Mouse (Mus musculus) stomach, embryonic 16.5 days (tissue): Measurements from ENCODE around the gene Lsmem1. TPM values are rescaled to one million over a fixed set of nuclear protein-coding genes. Genes with fewer than 3 reads are reported as not detected.

Experiments
- ATAC-seq: fragments of 200-750 bp; cut with Nextera tagmentation; 2 replicates; pipeline ENCODE4 v1.8.0; 2017; ENCODE audit warnings: moderate number of reproducible peaks, moderate TSS enrichment; ENCODE audit not compliant: insufficient read depth, low FRiP score
- H3K27ac ChIP-seq: fragments of 300-500 bp; sonication (generic); 2 replicates; pipeline ENCODE4 v1.5.1; 2014; ENCODE audit warnings: low read length
- H3K27me3 ChIP-seq: fragments of 300-500 bp; sonication (generic); 2 replicates; pipeline ENCODE4 v1.6.1; 2014; ENCODE audit warnings: low read length, control low read depth, mixed read lengths; ENCODE audit not compliant: control insufficient read depth, insufficient read depth
- H3K36me3 ChIP-seq: fragments of 300-500 bp; sonication (generic); 2 replicates; pipeline ENCODE4 v1.6.1; 2014; ENCODE audit warnings: low read length; ENCODE audit not compliant: control insufficient read depth, insufficient read depth
- H3K4me1 ChIP-seq: fragments of 300-500 bp; sonication (generic); 2 replicates; pipeline ENCODE4 v1.6.1; 2014; ENCODE audit warnings: low read length, control low read depth, mixed read lengths; ENCODE audit not compliant: control insufficient read depth, insufficient read depth
- H3K4me2 ChIP-seq: fragments of 300-500 bp; sonication (generic); 2 replicates; pipeline ENCODE4 v1.6.1; 2014; ENCODE audit warnings: low read depth, low read length, mixed read lengths
- H3K4me3 ChIP-seq: fragments of 300-500 bp; sonication (generic); replicated peaks from 2 replicates; pipeline ENCODE4 v1.5.1; 2014; ENCODE audit warnings: mild to moderate bottlenecking, low read length
- H3K9ac ChIP-seq: fragments of 300-500 bp; sonication (generic); 2 replicates; pipeline ENCODE4 v1.6.1; 2014; ENCODE audit warnings: low read length
- H3K9me3 ChIP-seq: fragments of 300-500 bp; sonication (generic); replicated peaks from 2 replicates; pipeline ENCODE4 v1.6.1; 2016; ENCODE audit warnings: low read length, control low read depth; ENCODE audit not compliant: control insufficient read depth
- WGBS: fragments of 180-500 bp; shearing (Covaris S2); extraction: QIAGEN DNeasy Blood & Tissue Kit; methylation state at CpG from one replicate; pipeline ENCODE4 v1.1.7; 2014; 5-methylcytosine and 5-hydroxymethylcytosine counted together
- polyA plus RNA-seq: library from polyadenylated mRNA; unstranded; fragments of >200 nt; fragmentation: Nextera tagmentation; extraction: Ambion mirVana; gene quantifications from 2 replicates; pipeline ENCODE4 v1.2.1, GENCODE M21; 2015

The Lsmem1 gene
- polyA plus RNA-seq, 1 experiment from 2014 or later: 0.68 TPM

- H3K4me1 ChIP-seq: no peaks in the 10 kb centered on the region
- 83% methylated on average over 1 of the region's 1 CpGs for WGBS
- no peaks in the 10 kb centered on the region for H3K27me3 ChIP-seq
- no peak overlapping the region for H3K4me2 ChIP-seq
- H3K4me3 ChIP-seq: no peak overlapping the region
- H3K27ac ChIP-seq: no peak overlapping the region
- no peaks in the 10 kb centered on the region for H3K9me3 ChIP-seq
- no peaks in the 10 kb centered on the region for H3K36me3 ChIP-seq
- no peak overlapping the region for H3K9ac ChIP-seq
- ATAC-seq: no peak
These were observed 32.9 kb upstream of the Lsmem1 start for GRCm38 (mm10) chr12:40232231-40232630.

GRCm38 (mm10) chr12:40231632-40232031 lies 32.3 kb upstream of the Lsmem1 start:
- H3K4me2 ChIP-seq: no peak overlapping the region
- no peak overlapping the region for H3K4me3 ChIP-seq
- ATAC-seq: no peak
- no peak overlapping the region for H3K9ac ChIP-seq
- no peaks in the 10 kb centered on the region for H3K27me3 ChIP-seq
- 74% methylated on average over 2 of the region's 2 CpGs for WGBS
- no peaks in the 10 kb centered on the region for H3K4me1 ChIP-seq
- H3K36me3 ChIP-seq: no peaks in the 10 kb centered on the region
- no peak overlapping the region for H3K27ac ChIP-seq
- no peaks in the 10 kb centered on the region for H3K9me3 ChIP-seq

GRCm38 (mm10) chr12:40224171-40224880 lies 25.0 kb upstream of the Lsmem1 start:
- H3K36me3 ChIP-seq: no peaks in the 10 kb centered on the region
- H3K9me3 ChIP-seq: no peaks in the 10 kb centered on the region
- H3K27me3 ChIP-seq: no peaks in the 10 kb centered on the region
- no peak for ATAC-seq
- H3K4me3 ChIP-seq: no peak overlapping the region
- H3K9ac ChIP-seq: no peak overlapping the region
- 88% methylated on average over 9 of the region's 9 CpGs for WGBS
- no peak overlapping the region for H3K4me2 ChIP-seq
- peaks cover 9% of the 10 kb centered on the region for H3K4me1 ChIP-seq
- no peak overlapping the region for H3K27ac ChIP-seq

- Histone ChIP-seq H3K27ac (peak overlapping the region; percentile 83), H3K4me1 (peaks cover 9% of the 10 kb centered on the region), H3K9ac (peak overlapping the region; percentile 68), H3K4me2 (peak overlapping the region; percentile 73), H3K27me3 (no peaks in the 10 kb centered on the region), H3K9me3 (no peaks in the 10 kb centered on the region), H3K36me3 (no peaks in the 10 kb centered on the region), H3K4me3 (peak overlapping the region; percentile 56)
- no peak for ATAC-seq
- WGBS: 37% methylated on average over 10 of the region's 10 CpGs
These were observed 24.4 kb upstream of the Lsmem1 start for GRCm38 (mm10) chr12:40223676-40224075.

GRCm38 (mm10) chr12:40223082-40223619 lies 23.9 kb upstream of the Lsmem1 start:
- H3K4me2 ChIP-seq: peak overlapping the region; percentile 73
- no peaks in the 10 kb centered on the region for H3K36me3 ChIP-seq
- peak overlapping the region; percentile 100 for H3K4me3 ChIP-seq
- peak overlapping the region; percentile 99 for H3K27ac ChIP-seq
- ATAC-seq: peak; percentile 98
- no peaks in the 10 kb centered on the region for H3K27me3 ChIP-seq
- H3K9ac ChIP-seq: peak overlapping the region; percentile 98
- H3K4me1 ChIP-seq: peaks cover 9% of the 10 kb centered on the region
- WGBS: under 1% methylated on average over 45 of the region's 47 CpGs
- H3K9me3 ChIP-seq: no peaks in the 10 kb centered on the region

- no peaks in the 10 kb centered on the region for H3K27me3 ChIP-seq
- H3K9me3 ChIP-seq: no peaks in the 10 kb centered on the region
- peaks cover 9% of the 10 kb centered on the region for H3K4me1 ChIP-seq
- under 1% methylated on average over 81 of the region's 81 CpGs for WGBS
- H3K36me3 ChIP-seq: no peaks in the 10 kb centered on the region
- H3K27ac ChIP-seq: peak overlapping the region; percentile 99
- peak; percentile 95 for ATAC-seq
- peak overlapping the region; percentile 100 for H3K4me3 ChIP-seq
- peak overlapping the region; percentile 98 for H3K9ac ChIP-seq
- H3K4me2 ChIP-seq: peak overlapping the region; percentile 73
These were observed 23.2 kb upstream of the Lsmem1 start for GRCm38 (mm10) chr12:40222251-40223081.

GRCm38 (mm10) chr12:40221611-40222010 lies 22.3 kb upstream of the Lsmem1 start:
- H3K9ac ChIP-seq: peak overlapping the region; percentile 98
- ATAC-seq: no peak
- 9% methylated on average over 5 of the region's 5 CpGs for WGBS
- peak overlapping the region; percentile 99; the same call in 1 of the 2 replicates for H3K27ac ChIP-seq
- H3K27me3 ChIP-seq: no peaks in the 10 kb centered on the region
- no peaks in the 10 kb centered on the region for H3K9me3 ChIP-seq
- H3K36me3 ChIP-seq: no peaks in the 10 kb centered on the region
- peaks cover 9% of the 10 kb centered on the region for H3K4me1 ChIP-seq
- peak overlapping the region; percentile 100 for H3K4me3 ChIP-seq
- peak overlapping the region; percentile 73 for H3K4me2 ChIP-seq

GRCm38 (mm10) chr12:40220896-40221295 lies 21.6 kb upstream of the Lsmem1 start:
- ATAC-seq: no peak
- H3K4me1 ChIP-seq: peaks cover 9% of the 10 kb centered on the region
- H3K9ac ChIP-seq: no peak overlapping the region
- H3K36me3 ChIP-seq: 0 out of 2 replicates have a peak, but pooled peaks cover 2% of the 10 kb centered on the region
- WGBS: 7% methylated on average over 3 of the region's 3 CpGs
- no peak overlapping the region for H3K27ac ChIP-seq
- H3K27me3 ChIP-seq: no peaks in the 10 kb centered on the region
- peak overlapping the region; percentile 100 for H3K4me3 ChIP-seq
- H3K9me3 ChIP-seq: no peaks in the 10 kb centered on the region
- peak overlapping the region; percentile 73 for H3K4me2 ChIP-seq
